Mouse (Mus musculus) bone marrow, adult 2 months (tissue): ENCODE results near the gene Cyp2t4.

ENCODE experiments used
- CTCF ChIP-seq: fragments of 200-500 bp; IDR thresholded peaks from 2 replicates; pipeline ENCODE4 v1.5.1; 2011; ENCODE audit warnings: low read length, control low read depth; ENCODE audit not compliant: control insufficient read depth, insufficient read depth
- POLR2A ChIP-seq: fragments of 200-500 bp; IDR thresholded peaks from 2 replicates; pipeline ENCODE4 v1.6.1; 2011; ENCODE audit warnings: low read depth, mild to moderate bottlenecking, control low read depth, low read length, borderline replicate concordance; ENCODE audit not compliant: control insufficient read depth

DNA sequence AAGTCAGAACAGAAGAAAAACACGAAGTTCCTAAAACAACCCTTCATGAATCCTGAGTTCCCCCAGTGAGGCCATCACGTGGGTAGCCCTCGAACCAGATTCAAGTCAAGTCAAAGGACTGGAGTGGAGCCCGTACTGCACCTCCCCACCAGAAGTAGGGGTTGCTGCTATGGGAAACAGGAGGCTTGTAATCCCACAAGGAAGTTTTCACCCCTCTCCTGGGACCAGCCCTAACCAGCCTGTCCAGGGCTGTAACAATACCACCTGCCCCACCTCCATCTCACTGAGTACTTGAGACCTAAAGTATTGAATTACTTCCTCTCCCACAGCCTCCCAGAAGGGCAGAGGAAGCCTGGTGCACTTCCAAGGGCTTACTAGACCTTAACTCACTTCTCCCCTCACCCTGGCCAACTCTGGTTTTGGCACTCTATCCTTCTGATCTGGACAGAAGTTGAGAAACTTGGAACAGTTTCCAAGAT lies 35.4 kb upstream of the Cyp2t4 start:
- TF ChIP-seq CTCF = no peak
- TF ChIP-seq POLR2A = no peak
